Mouse (Mus musculus) hindbrain, embryonic 15.5 days (tissue): ENCODE results near the gene Tec. TPM values are rescaled to one million over a fixed set of nuclear protein-coding genes. Genes with fewer than 3 reads are reported as not detected.
A peak's percentile ranks its signal among the peaks of the same experiment; 100 is the strongest.

Experiments used
- ATAC-seq: fragments of 200-750 bp; cut with Nextera tagmentation; 2 replicates; pipeline ENCODE4 v1.8.0; 2017; ENCODE audit warnings: low read depth, moderate number of reproducible peaks, moderate TSS enrichment; ENCODE audit not compliant: low FRiP score
- H3K27ac ChIP-seq: fragments of 300-500 bp; sonication (generic); replicated peaks from 2 replicates; pipeline ENCODE4 v1.5.1; 2015; ENCODE audit warnings: mild to moderate bottlenecking, inconsistent platforms
- H3K27me3 ChIP-seq: fragments of 300-500 bp; sonication (generic); 2 replicates; pipeline ENCODE4 v1.6.1; 2015; ENCODE audit warnings: control low read depth, inconsistent platforms
- H3K36me3 ChIP-seq: fragments of 300-500 bp; sonication (generic); 2 replicates; pipeline ENCODE4 v1.6.1; 2015; ENCODE audit warnings: control low read depth, inconsistent platforms
- H3K4me1 ChIP-seq: fragments of 300-500 bp; sonication (generic); replicated peaks from 2 replicates; pipeline ENCODE4 v1.6.1; 2015; ENCODE audit warnings: control low read depth, inconsistent platforms
- H3K4me2 ChIP-seq: fragments of 300-500 bp; sonication (generic); 2 replicates; pipeline ENCODE4 v1.6.1; 2015; ENCODE audit warnings: moderate library complexity, mild to moderate bottlenecking, inconsistent platforms
- H3K4me3 ChIP-seq: fragments of 300-500 bp; sonication (generic); 2 replicates; pipeline ENCODE4 v1.5.1; 2015; ENCODE audit warnings: mild to moderate bottlenecking, inconsistent platforms
- H3K9ac ChIP-seq: fragments of 300-500 bp; sonication (generic); 2 replicates; pipeline ENCODE4 v1.6.1; 2015; ENCODE audit warnings: inconsistent platforms
- H3K9me3 ChIP-seq: fragments of 300-500 bp; sonication (generic); 2 replicates; pipeline ENCODE4 v1.6.1; 2016; ENCODE audit warnings: control low read depth, inconsistent platforms
- WGBS: fragments of 180-500 bp; shearing (Covaris S2); methylation state at CpG from one replicate; pipeline ENCODE4 v1.1.7; 2015; 5-methylcytosine and 5-hydroxymethylcytosine counted together
- polyA plus RNA-seq: library from polyadenylated mRNA; unstranded; fragments of >200 nt; fragmentation: Nextera tagmentation; extraction: Ambion mirVana; gene quantifications from 2 replicates; pipeline ENCODE4 v1.2.1, GENCODE M21; 2015

Gene Tec
- polyA plus RNA-seq, 1 experiment from 2014 or later = 8.8 TPM

- no peak for ATAC-seq
- Histone ChIP-seq H3K4me2 (no peak overlapping the region), H3K27me3 (no peaks in the 10 kb centered on the region), H3K36me3 (no peaks in the 10 kb centered on the region), H3K9ac (no peak overlapping the region), H3K9me3 (no peaks in the 10 kb centered on the region), H3K4me3 (no peak overlapping the region), H3K27ac (no peak overlapping the region), H3K4me1 (peaks cover 17% of the 10 kb centered on the region; the same call in 1 of the 2 replicates)
- 83% methylated on average over 6 of the region's 6 CpGs for WGBS
These were observed 19.3 kb downstream of the Tec start for GRCm38 (mm10) chr5:72848889-72849435.

- Histone ChIP-seq H3K9ac (no peak overlapping the region), H3K9me3 (no peaks in the 10 kb centered on the region), H3K27me3 (no peaks in the 10 kb centered on the region), H3K4me1 (peaks cover 17% of the 10 kb centered on the region; the same call in 1 of the 2 replicates), H3K4me2 (no peak overlapping the region), H3K27ac (no peak overlapping the region), H3K36me3 (no peaks in the 10 kb centered on the region), H3K4me3 (no peak overlapping the region)
- no peak for ATAC-seq
- WGBS = 67% methylated on average over 1 of the region's 4 CpGs
These were observed 21.6 kb downstream of the Tec start for GRCm38 (mm10) chr5:72846712-72847111.

GRCm38 (mm10) chr5:72845928-72846630, 22.2 kb downstream of the Tec start:
- peak overlapping the region; percentile 31; the same call in 1 of the 2 replicates for H3K27ac ChIP-seq
- H3K9me3 ChIP-seq = no peaks in the 10 kb centered on the region
- peak; percentile 87 for ATAC-seq
- H3K9ac ChIP-seq = no peak overlapping the region
- WGBS = 46% methylated on average over 9 of the region's 9 CpGs
- no peak overlapping the region for H3K4me2 ChIP-seq
- no peak overlapping the region for H3K4me3 ChIP-seq
- H3K36me3 ChIP-seq = no peaks in the 10 kb centered on the region
- H3K4me1 ChIP-seq = peaks cover 17% of the 10 kb centered on the region; the same call in 1 of the 2 replicates
- H3K27me3 ChIP-seq = no peaks in the 10 kb centered on the region

- H3K9ac ChIP-seq = no peak overlapping the region
- no peak overlapping the region for H3K4me3 ChIP-seq
- no peaks in the 10 kb centered on the region for H3K9me3 ChIP-seq
- H3K27me3 ChIP-seq = no peaks in the 10 kb centered on the region
- H3K4me1 ChIP-seq = peaks cover 17% of the 10 kb centered on the region; the same call in 1 of the 2 replicates
- no peak for ATAC-seq
- H3K4me2 ChIP-seq = no peak overlapping the region
- 80% methylated on average over 7 of the region's 7 CpGs for WGBS
- H3K27ac ChIP-seq = no peak overlapping the region
- H3K36me3 ChIP-seq = no peaks in the 10 kb centered on the region
These were observed 23.3 kb downstream of the Tec start for GRCm38 (mm10) chr5:72844776-72845495.

GRCm38 (mm10) chr5:72844294-72844693, 24.0 kb downstream of the Tec start:
- WGBS = 61% methylated on average over 2 of the region's 2 CpGs

GRCm38 (mm10) chr5:72839655-72840054, 28.6 kb downstream of the Tec start:
- Histone ChIP-seq H3K36me3 (no peaks in the 10 kb centered on the region), H3K27ac (no peak overlapping the region; the same call in 1 of the 2 replicates)

More at GRCm38 (mm10) chr5:72844294-72844693, 24.0 kb downstream of the Tec start:
- Histone ChIP-seq H3K27ac (no peak overlapping the region), H3K27me3 (no peaks in the 10 kb centered on the region), H3K9me3 (no peaks in the 10 kb centered on the region), H3K4me1 (peaks cover 17% of the 10 kb centered on the region; the same call in 1 of the 2 replicates), H3K4me3 (no peak overlapping the region), H3K4me2 (no peak overlapping the region), H3K9ac (no peak overlapping the region), H3K36me3 (no peaks in the 10 kb centered on the region)
- ATAC-seq = no peak

GRCm38 (mm10) chr5:72838976-72839375, 29.3 kb downstream of the Tec start:
- no peak overlapping the region for H3K9ac ChIP-seq
- ATAC-seq = peak; percentile 79; the same call in 1 of the 2 replicates
- H3K27ac ChIP-seq = peak overlapping the region; percentile 16; the same call in 1 of the 2 replicates
- H3K9me3 ChIP-seq = no peaks in the 10 kb centered on the region
- no peak overlapping the region for H3K4me3 ChIP-seq
- H3K4me1 ChIP-seq = no peaks in the 10 kb centered on the region
- H3K4me2 ChIP-seq = no peak overlapping the region
- no peaks in the 10 kb centered on the region for H3K36me3 ChIP-seq
- no peaks in the 10 kb centered on the region for H3K27me3 ChIP-seq
- 43% methylated on average over 2 of the region's 2 CpGs for WGBS

More at GRCm38 (mm10) chr5:72839655-72840054, 28.6 kb downstream of the Tec start:
- H3K9ac ChIP-seq = no peak overlapping the region
- no peaks in the 10 kb centered on the region for H3K4me1 ChIP-seq
- H3K4me2 ChIP-seq = no peak overlapping the region
- H3K9me3 ChIP-seq = no peaks in the 10 kb centered on the region
- WGBS = 86% methylated on average over 3 of the region's 3 CpGs
- H3K27me3 ChIP-seq = no peaks in the 10 kb centered on the region
- H3K4me3 ChIP-seq = no peak overlapping the region
- ATAC-seq = no peak

- Histone ChIP-seq H3K27ac (no peak overlapping the region), H3K9ac (no peak overlapping the region), H3K4me1 (no peaks in the 10 kb centered on the region), H3K9me3 (no peaks in the 10 kb centered on the region), H3K36me3 (no peaks in the 10 kb centered on the region), H3K4me3 (no peak overlapping the region), H3K27me3 (no peaks in the 10 kb centered on the region), H3K4me2 (no peak overlapping the region)
- 97% methylated on average over 3 of the region's 3 CpGs for WGBS
- no peak for ATAC-seq
These were observed 32.6 kb downstream of the Tec start for GRCm38 (mm10) chr5:72835656-72836055.

GRCm38 (mm10) chr5:72832904-72833765, 35.1 kb downstream of the Tec start:
- Histone ChIP-seq H3K27ac (no peak overlapping the region), H3K9ac (no peak overlapping the region), H3K4me3 (no peak overlapping the region), H3K4me2 (no peak overlapping the region), H3K4me1 (no peaks in the 10 kb centered on the region), H3K27me3 (no peaks in the 10 kb centered on the region), H3K9me3 (no peaks in the 10 kb centered on the region), H3K36me3 (no peaks in the 10 kb centered on the region)
- no peak for ATAC-seq
- WGBS = 79% methylated on average over 15 of the region's 15 CpGs

GRCm38 (mm10) chr5:72832191-72832590, 36.1 kb downstream of the Tec start:
- no peak for ATAC-seq
- 95% methylated on average over 7 of the region's 7 CpGs for WGBS
- no peaks in the 10 kb centered on the region for H3K4me1 ChIP-seq

GRCm38 (mm10) chr5:72830988-72831610, 37.2 kb downstream of the Tec start:
- no peaks in the 10 kb centered on the region for H3K9me3 ChIP-seq

More at GRCm38 (mm10) chr5:72832191-72832590, 36.1 kb downstream of the Tec start:
- no peak overlapping the region for H3K4me3 ChIP-seq
- no peaks in the 10 kb centered on the region for H3K36me3 ChIP-seq
- no peak overlapping the region for H3K4me2 ChIP-seq
- no peak overlapping the region for H3K27ac ChIP-seq
- H3K27me3 ChIP-seq = no peaks in the 10 kb centered on the region
- no peak overlapping the region for H3K9ac ChIP-seq
- H3K9me3 ChIP-seq = no peaks in the 10 kb centered on the region

More at GRCm38 (mm10) chr5:72830988-72831610, 37.2 kb downstream of the Tec start:
- no peak for ATAC-seq
- Histone ChIP-seq H3K27ac (no peak overlapping the region), H3K4me1 (no peaks in the 10 kb centered on the region), H3K4me2 (no peak overlapping the region), H3K9ac (no peak overlapping the region), H3K4me3 (no peak overlapping the region), H3K27me3 (no peaks in the 10 kb centered on the region), H3K36me3 (no peaks in the 10 kb centered on the region)
- 95% methylated on average over 5 of the region's 5 CpGs for WGBS
